Mouse (Mus musculus) stomach, postnatal 0 days (tissue): ENCODE measurements around the gene Uri1.

ENCODE experiments used
- CTCF ChIP-seq: IDR thresholded peaks from 2 replicates; pipeline ENCODE4 v1.5.1; 2016; ENCODE audit warnings: antibody characterized with exemption, low read depth, mild to moderate bottlenecking, moderate library complexity
- EP300 ChIP-seq: optimal IDR thresholded peaks from 2 replicates; pipeline ENCODE3; 2016; ENCODE audit warnings: antibody characterized with exemption

DNA sequence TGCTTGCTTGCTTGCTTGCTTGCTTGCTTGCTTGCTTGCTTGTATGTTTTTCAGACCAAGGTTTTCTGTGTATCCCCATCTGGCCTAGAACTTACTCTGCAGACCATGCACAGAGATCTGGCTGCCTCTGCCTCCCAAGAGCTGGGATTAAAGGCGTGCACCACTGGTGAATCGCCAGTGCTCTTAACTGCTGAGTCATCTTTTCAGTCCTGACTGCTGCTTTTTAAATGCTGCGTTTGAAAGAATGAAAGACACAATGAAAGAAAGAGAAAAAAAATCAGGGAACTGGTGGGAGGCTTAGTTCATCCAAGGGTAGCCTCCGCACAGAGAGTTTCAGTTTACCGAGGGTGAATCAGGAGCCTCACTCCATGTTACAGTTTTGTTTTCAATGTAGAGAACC lies 23.9 kb upstream of the Uri1 start:
- TF ChIP-seq CTCF = no peak
- no peak for TF ChIP-seq EP300
